Mouse (Mus musculus): Measurements from ENCODE around the gene Olfr727. TPM values are rescaled to one million over a fixed set of nuclear protein-coding genes. Genes with fewer than 3 reads are reported as not detected.

Gene Olfr727
- not detected for polyA plus RNA-seq (2014; fragmentation: Illumina TruSeq; extraction: RNeasy Lipid Tissue Mini Kit (QIAGEN cat#74804))

DNA sequence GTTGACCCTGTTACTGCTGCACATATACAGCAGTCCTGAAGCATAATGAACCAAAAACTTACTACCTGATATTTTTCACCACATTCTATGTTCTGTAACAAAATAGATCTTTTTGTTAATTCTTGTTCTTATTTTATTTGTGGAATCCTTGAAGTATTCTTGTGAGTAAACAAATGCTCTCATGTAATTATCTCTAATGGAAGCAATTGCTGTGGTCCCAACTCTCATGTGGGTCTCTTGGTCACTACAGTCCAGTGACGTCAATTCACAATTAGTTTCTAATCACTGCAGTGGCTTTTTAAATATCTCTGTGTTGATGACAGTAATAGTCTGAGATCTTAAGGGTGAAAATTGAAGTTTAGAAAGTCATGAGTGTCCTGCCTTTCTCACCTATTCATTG lies at the start of gene Olfr727:
TSS of gene Olfr727 (plus strand) at position 301 of the 400 bp plus-strand sequence.

GRCm38 (mm10) chr14:50090853-50091252 lies 32.1 kb upstream of the Olfr727 start, which contains the start of gene Olfr726:
Gene Olfr726 (minus strand): TSS chr14:50090953.

GRCm38 (mm10) chr14:50142580-50142979 lies 19.6 kb downstream of the Olfr727 start, which contains the start of gene Olfr728:
Gene Olfr728 (minus strand): TSS chr14:50142680.

DNA sequence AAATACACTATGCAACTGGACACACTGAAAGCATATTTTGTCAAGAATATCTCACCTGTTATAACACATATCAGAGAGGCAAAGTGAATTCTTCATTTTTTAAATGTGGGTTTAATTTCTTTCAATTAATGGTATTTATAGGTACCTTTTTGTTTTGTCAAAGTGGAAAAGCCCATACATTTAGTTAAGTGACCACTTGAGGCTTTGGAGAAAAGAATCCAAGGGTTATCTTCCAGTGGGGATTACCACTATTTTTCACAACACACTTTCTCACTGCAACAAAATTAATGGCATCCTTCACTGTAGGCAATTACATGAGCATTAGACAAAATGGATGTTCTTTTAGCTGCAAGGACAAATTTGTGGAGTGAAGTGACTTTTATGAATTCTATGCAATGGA lies 29.8 kb downstream of the Olfr727 start, which contains the start of gene Olfr729:
TSS of gene Olfr729 (minus strand) at position 101 of the 400 bp plus-strand sequence.

Other genes starting within 250 kb of the Olfr727 start
- gene Olfr722, start 221.2 kb upstream of the Olfr727 start, polyA plus RNA-seq (2014; fragmentation: Illumina TruSeq; extraction: RNeasy Lipid Tissue Mini Kit (QIAGEN cat#74804)) = not detected
- gene Olfr723, start 191.4 kb upstream of the Olfr727 start, polyA plus RNA-seq (2014; fragmentation: Illumina TruSeq; extraction: RNeasy Lipid Tissue Mini Kit (QIAGEN cat#74804)) = not detected
- not detected for gene Olfr724, start 159.9 kb upstream of the Olfr727 start, polyA plus RNA-seq (2014; fragmentation: Illumina TruSeq; extraction: RNeasy Lipid Tissue Mini Kit (QIAGEN cat#74804))
- gene Olfr725, start 82.8 kb upstream of the Olfr727 start, polyA plus RNA-seq (2014; fragmentation: Illumina TruSeq; extraction: RNeasy Lipid Tissue Mini Kit (QIAGEN cat#74804)) = not detected
- gene Olfr726, start 32.2 kb upstream of the Olfr727 start, polyA plus RNA-seq (2014; fragmentation: Illumina TruSeq; extraction: RNeasy Lipid Tissue Mini Kit (QIAGEN cat#74804)) = not detected
- gene Olfr728, start 19.5 kb downstream of the Olfr727 start, polyA plus RNA-seq (2014; fragmentation: Illumina TruSeq; extraction: RNeasy Lipid Tissue Mini Kit (QIAGEN cat#74804)) = not detected
- gene Olfr729, start 29.7 kb downstream of the Olfr727 start, polyA plus RNA-seq (2014; fragmentation: Illumina TruSeq; extraction: RNeasy Lipid Tissue Mini Kit (QIAGEN cat#74804)) = not detected
- gene Olfr730, start 65.0 kb downstream of the Olfr727 start, polyA plus RNA-seq (2014; fragmentation: Illumina TruSeq; extraction: RNeasy Lipid Tissue Mini Kit (QIAGEN cat#74804)) = not detected
- not detected for gene Olfr731, start 118.7 kb downstream of the Olfr727 start, polyA plus RNA-seq (2014; fragmentation: Illumina TruSeq; extraction: RNeasy Lipid Tissue Mini Kit (QIAGEN cat#74804))
- not detected for gene Olfr732, start 161.0 kb downstream of the Olfr727 start, polyA plus RNA-seq (2014; fragmentation: Illumina TruSeq; extraction: RNeasy Lipid Tissue Mini Kit (QIAGEN cat#74804))
- gene Olfr733, start 178.3 kb downstream of the Olfr727 start, polyA plus RNA-seq (2014; fragmentation: Illumina TruSeq; extraction: RNeasy Lipid Tissue Mini Kit (QIAGEN cat#74804)) = not detected
- gene Olfr734, start 203.6 kb downstream of the Olfr727 start, polyA plus RNA-seq (2014; fragmentation: Illumina TruSeq; extraction: RNeasy Lipid Tissue Mini Kit (QIAGEN cat#74804)) = not detected
- gene Olfr735, start 225.7 kb downstream of the Olfr727 start, polyA plus RNA-seq (2014; fragmentation: Illumina TruSeq; extraction: RNeasy Lipid Tissue Mini Kit (QIAGEN cat#74804)) = not detected
- gene Tlr11, start 234.7 kb downstream of the Olfr727 start, polyA plus RNA-seq (2014; fragmentation: Illumina TruSeq; extraction: RNeasy Lipid Tissue Mini Kit (QIAGEN cat#74804)) = 0.71 TPM